Mouse (Mus musculus): ENCODE data around the gene Tomm34. TPM values are rescaled to one million over a fixed set of nuclear protein-coding genes. Genes with fewer than 3 reads are reported as not detected.

The Tomm34 gene
- polyA plus RNA-seq, 1 experiment from 2014 or later = 70.5 TPM

- Histone ChIP-seq H3K9ac (ENCODE audit: low read depth, low read length) (no peak overlapping the region), H3K4me2 (replicated peaks; ENCODE audit: low read depth, low read length) (no peak overlapping the region), H3K27ac (ENCODE audit: low read depth, low read length) (no peak overlapping the region), H3K27me3 (ENCODE audit: control insufficient read depth, insufficient read depth, low read length) (no peaks in the 10 kb centered on the region), H3K4me1 (ENCODE audit: control insufficient read depth, insufficient read depth, low read length) (no peaks in the 10 kb centered on the region), H3K36me3 (ENCODE audit: control insufficient read depth, insufficient read depth, low read length) (peaks cover 54% of the 10 kb centered on the region), H3K4me3 (ENCODE audit: low read length) (no peak overlapping the region), H3K9me3 (ENCODE audit: control insufficient read depth, low read length) (no peaks in the 10 kb centered on the region)
- no peak for ATAC-seq (ENCODE audit: low FRiP score, low TSS enrichment)
- 47% methylated on average over 10 of the region's 10 CpGs for WGBS
Measured at GRCm38 (mm10) chr2:164082175-164082574, 11.2 kb upstream of the Tomm34 start.

GRCm38 (mm10) chr2:164081577-164081976 is 10.6 kb upstream of the Tomm34 start:
- Histone ChIP-seq H3K4me3 (ENCODE audit: low read length) (no peak overlapping the region), H3K27me3 (ENCODE audit: control insufficient read depth, insufficient read depth, low read length) (no peaks in the 10 kb centered on the region), H3K4me2 (replicated peaks; ENCODE audit: low read depth, low read length) (no peak overlapping the region), H3K9ac (ENCODE audit: low read depth, low read length) (no peak overlapping the region), H3K4me1 (ENCODE audit: control insufficient read depth, insufficient read depth, low read length) (no peaks in the 10 kb centered on the region), H3K36me3 (ENCODE audit: control insufficient read depth, insufficient read depth, low read length) (peaks cover 50% of the 10 kb centered on the region), H3K9me3 (ENCODE audit: control insufficient read depth, low read length) (no peaks in the 10 kb centered on the region), H3K27ac (ENCODE audit: low read depth, low read length) (no peak overlapping the region)
- 92% methylated on average over 10 of the region's 10 CpGs for WGBS
- no peak for ATAC-seq (ENCODE audit: low FRiP score, low TSS enrichment)

GRCm38 (mm10) chr2:164079488-164079887 is 8.5 kb upstream of the Tomm34 start:
- no peak overlapping the region for H3K9ac ChIP-seq (ENCODE audit: low read depth, low read length)
- H3K27ac ChIP-seq (ENCODE audit: low read depth, low read length) = no peak overlapping the region
- 88% methylated on average over 6 of the region's 6 CpGs for WGBS
- H3K36me3 ChIP-seq (ENCODE audit: control insufficient read depth, insufficient read depth, low read length) = peaks cover 38% of the 10 kb centered on the region
- H3K4me2 ChIP-seq (replicated peaks; ENCODE audit: low read depth, low read length) = no peak overlapping the region
- no peaks in the 10 kb centered on the region for H3K9me3 ChIP-seq (ENCODE audit: control insufficient read depth, low read length)
- ATAC-seq (ENCODE audit: low FRiP score, low TSS enrichment) = no peak
- H3K4me1 ChIP-seq (ENCODE audit: control insufficient read depth, insufficient read depth, low read length) = peaks cover 9% of the 10 kb centered on the region
- H3K4me3 ChIP-seq (ENCODE audit: low read length) = no peak overlapping the region
- H3K27me3 ChIP-seq (ENCODE audit: control insufficient read depth, insufficient read depth, low read length) = no peaks in the 10 kb centered on the region

- H3K27ac ChIP-seq (ENCODE audit: low read depth, low read length) = no peak overlapping the region
- H3K9me3 ChIP-seq (ENCODE audit: control insufficient read depth, low read length) = no peaks in the 10 kb centered on the region
- H3K4me2 ChIP-seq (replicated peaks; ENCODE audit: low read depth, low read length) = no peak overlapping the region
- no peak for ATAC-seq (ENCODE audit: low FRiP score, low TSS enrichment)
- no peaks in the 10 kb centered on the region for H3K27me3 ChIP-seq (ENCODE audit: control insufficient read depth, insufficient read depth, low read length)
- peaks cover 23% of the 10 kb centered on the region for H3K36me3 ChIP-seq (ENCODE audit: control insufficient read depth, insufficient read depth, low read length)
- WGBS = 84% methylated on average over 5 of the region's 5 CpGs
- H3K9ac ChIP-seq (ENCODE audit: low read depth, low read length) = no peak overlapping the region
- peaks cover 9% of the 10 kb centered on the region for H3K4me1 ChIP-seq (ENCODE audit: control insufficient read depth, insufficient read depth, low read length)
- no peak overlapping the region for H3K4me3 ChIP-seq (ENCODE audit: low read length)
Measured at GRCm38 (mm10) chr2:164077875-164078274, 6.9 kb upstream of the Tomm34 start.

GRCm38 (mm10) chr2:164076874-164077425 is 6.0 kb upstream of the Tomm34 start:
- no peak overlapping the region for H3K4me2 ChIP-seq (replicated peaks; ENCODE audit: low read depth, low read length)
- 93% methylated on average over 8 of the region's 8 CpGs for WGBS
- H3K36me3 ChIP-seq (ENCODE audit: control insufficient read depth, insufficient read depth, low read length) = peaks cover 16% of the 10 kb centered on the region
- H3K27ac ChIP-seq (ENCODE audit: low read depth, low read length) = no peak overlapping the region
- H3K9ac ChIP-seq (ENCODE audit: low read depth, low read length) = no peak overlapping the region
- H3K9me3 ChIP-seq (ENCODE audit: control insufficient read depth, low read length) = no peaks in the 10 kb centered on the region
- ATAC-seq (ENCODE audit: low FRiP score, low TSS enrichment) = no peak
- no peak overlapping the region for H3K4me3 ChIP-seq (ENCODE audit: low read length)
- no peaks in the 10 kb centered on the region for H3K27me3 ChIP-seq (ENCODE audit: control insufficient read depth, insufficient read depth, low read length)
- H3K4me1 ChIP-seq (ENCODE audit: control insufficient read depth, insufficient read depth, low read length) = peaks cover 9% of the 10 kb centered on the region

- Histone ChIP-seq H3K36me3 (ENCODE audit: control insufficient read depth, insufficient read depth, low read length) (peaks cover under 1% of the 10 kb centered on the region; the same call in 1 of the 2 replicates), H3K4me3 (ENCODE audit: low read length) (peak overlapping the region; percentile 84), H3K4me2 (replicated peaks; ENCODE audit: low read depth, low read length) (peak overlapping the region; percentile 73), H3K9me3 (ENCODE audit: control insufficient read depth, low read length) (no peaks in the 10 kb centered on the region), H3K27me3 (ENCODE audit: control insufficient read depth, insufficient read depth, low read length) (no peaks in the 10 kb centered on the region), H3K27ac (ENCODE audit: low read depth, low read length) (no peak overlapping the region), H3K9ac (ENCODE audit: low read depth, low read length) (peak overlapping the region; percentile 79; the same call in 1 of the 2 replicates), H3K4me1 (ENCODE audit: control insufficient read depth, insufficient read depth, low read length) (peaks cover 9% of the 10 kb centered on the region)
- 32% methylated on average over 5 of the region's 5 CpGs for WGBS
- ATAC-seq (ENCODE audit: low FRiP score, low TSS enrichment) = no peak
Measured at GRCm38 (mm10) chr2:164075088-164075487, 4.1 kb upstream of the Tomm34 start.

GRCm38 (mm10) chr2:164073918-164074578 is 3.1 kb upstream of the Tomm34 start:
- Histone ChIP-seq H3K9me3 (ENCODE audit: control insufficient read depth, low read length) (no peaks in the 10 kb centered on the region), H3K27me3 (ENCODE audit: control insufficient read depth, insufficient read depth, low read length) (no peaks in the 10 kb centered on the region), H3K4me2 (replicated peaks; ENCODE audit: low read depth, low read length) (peak overlapping the region; percentile 73), H3K4me3 (ENCODE audit: low read length) (peak overlapping the region; percentile 84), H3K4me1 (ENCODE audit: control insufficient read depth, insufficient read depth, low read length) (peaks cover 18% of the 10 kb centered on the region), H3K36me3 (ENCODE audit: control insufficient read depth, insufficient read depth, low read length) (no peaks in the 10 kb centered on the region), H3K9ac (ENCODE audit: low read depth, low read length) (peak overlapping the region; percentile 79), H3K27ac (ENCODE audit: low read depth, low read length) (peak overlapping the region; percentile 49; the same call in 1 of the 2 replicates)
- ATAC-seq (ENCODE audit: low FRiP score, low TSS enrichment) = peak; percentile 72
- under 1% methylated on average over 48 of the region's 48 CpGs for WGBS

- no peaks in the 10 kb centered on the region for H3K36me3 ChIP-seq (ENCODE audit: control insufficient read depth, insufficient read depth, low read length)
- H3K27ac ChIP-seq (ENCODE audit: low read depth, low read length) = no peak overlapping the region
- no peak overlapping the region for H3K4me3 ChIP-seq (ENCODE audit: low read length)
- ATAC-seq (ENCODE audit: low FRiP score, low TSS enrichment) = no peak
- no peaks in the 10 kb centered on the region for H3K9me3 ChIP-seq (ENCODE audit: control insufficient read depth, low read length)
- WGBS = 83% methylated on average over 7 of the region's 7 CpGs
- H3K4me2 ChIP-seq (replicated peaks; ENCODE audit: low read depth, low read length) = no peak overlapping the region
- no peaks in the 10 kb centered on the region for H3K27me3 ChIP-seq (ENCODE audit: control insufficient read depth, insufficient read depth, low read length)
- peaks cover 23% of the 10 kb centered on the region for H3K4me1 ChIP-seq (ENCODE audit: control insufficient read depth, insufficient read depth, low read length)
- no peak overlapping the region for H3K9ac ChIP-seq (ENCODE audit: low read depth, low read length)
Measured at GRCm38 (mm10) chr2:164073120-164073519, 2.2 kb upstream of the Tomm34 start.

GRCm38 (mm10) chr2:164072109-164072508 is 1.1 kb upstream of the Tomm34 start:
- Histone ChIP-seq H3K27me3 (ENCODE audit: control insufficient read depth, insufficient read depth, low read length) (no peaks in the 10 kb centered on the region), H3K27ac (ENCODE audit: low read depth, low read length) (no peak overlapping the region), H3K36me3 (ENCODE audit: control insufficient read depth, insufficient read depth, low read length) (peaks cover 1% of the 10 kb centered on the region; the same call in 1 of the 2 replicates), H3K9me3 (ENCODE audit: control insufficient read depth, low read length) (no peaks in the 10 kb centered on the region), H3K4me3 (ENCODE audit: low read length) (no peak overlapping the region), H3K4me2 (replicated peaks; ENCODE audit: low read depth, low read length) (no peak overlapping the region), H3K9ac (ENCODE audit: low read depth, low read length) (no peak overlapping the region), H3K4me1 (ENCODE audit: control insufficient read depth, insufficient read depth, low read length) (peaks cover 23% of the 10 kb centered on the region)
- no peak for ATAC-seq (ENCODE audit: low FRiP score, low TSS enrichment)
- 45% methylated on average over 2 of the region's 2 CpGs for WGBS
